Mouse (Mus musculus): ENCODE measurements around the gene Zbtb17.

DNA sequence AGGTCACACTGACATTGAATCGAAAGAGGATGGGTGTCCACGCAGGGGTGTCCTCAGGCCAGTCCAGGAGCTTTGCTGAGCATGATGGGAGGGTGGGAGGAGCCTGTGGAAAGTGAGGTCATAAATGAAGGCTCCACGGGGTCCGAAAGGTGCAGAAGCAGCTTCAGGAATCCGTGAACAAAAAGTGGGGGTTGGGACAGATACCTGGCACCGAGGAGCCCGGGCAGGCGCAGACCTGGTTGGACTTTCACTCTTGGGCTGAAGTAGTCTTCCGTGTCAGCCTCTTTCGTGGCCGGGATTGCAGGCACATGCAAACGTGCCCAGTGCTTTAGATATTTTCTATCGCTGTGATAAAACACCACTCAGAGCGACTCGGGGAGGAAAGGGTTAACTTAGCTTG lies 44.3 kb upstream of the Zbtb17 start:
- TF ChIP-seq POLR2A (IDR thresholded peaks at IDR 0.05; ENCODE audit: borderline replicate concordance, control insufficient read depth, low read depth, low read length) (no peak), CTCF (IDR thresholded peaks at IDR 0.05; ENCODE audit: control insufficient read depth, insufficient read depth, low read length) (no peak)
